Mouse (Mus musculus) MEL (cell line): ENCODE results near the gene Zfc3h1. TPM values are rescaled to one million over a fixed set of nuclear protein-coding genes. Genes with fewer than 3 reads are reported as not detected.

Experiments
- DNase-seq: peaks from one replicate; pipeline ENCODE4 v3.0.0; 2011; ENCODE audit warnings: low read depth, low spot score
- H3K27ac ChIP-seq: 2 replicates; pipeline ENCODE4 v1.5.1; 2012; ENCODE audit warnings: low read depth, mild to moderate bottlenecking, control low read depth, low read length, moderate library complexity; ENCODE audit not compliant: control insufficient read depth
- H3K27me3 ChIP-seq, 2 experiments: fragments of 150-350 bp in 1 of 2; sonication (generic) in 1 of 2; 2 replicates each; pipeline ENCODE4 v1.6.1; 2012; ENCODE audit warnings: low read length in 2 of 2, mild to moderate bottlenecking in 2 of 2, improper control_type of control experiment in 1 of 2, moderate library complexity in 1 of 2; ENCODE audit not compliant: insufficient read depth in 2 of 2, control insufficient read depth in 1 of 2
- H3K36me3 ChIP-seq, 2 experiments: 2 replicates each; pipeline ENCODE4 v1.6.1; 2012 to 2014; ENCODE audit warnings: low read length in 2 of 2, improper control_type of control experiment in 1 of 2, inconsistent platforms in 1 of 2, mild to moderate bottlenecking in 1 of 2; ENCODE audit not compliant: insufficient read depth in 2 of 2, control insufficient read depth in 1 of 2
- H3K4me1 ChIP-seq, 2 experiments: fragments of 150-350 bp in 1 of 2; sonication (generic) in 1 of 2; 2 replicates each; pipeline ENCODE4 v1.6.1; 2012; ENCODE audit warnings: low read length in 2 of 2, improper control_type of control experiment in 1 of 2, mild to moderate bottlenecking in 1 of 2; ENCODE audit not compliant: insufficient read depth in 2 of 2, control insufficient read depth in 1 of 2
- H3K4me3 ChIP-seq, 2 experiments: fragments of 150-350 bp in 1 of 2; sonication (generic) in 1 of 2; 2 replicates each; pipeline ENCODE4 v1.5.1; 2012; ENCODE audit warnings: low read depth in 2 of 2, low read length in 2 of 2, mild to moderate bottlenecking in 2 of 2, moderate library complexity in 2 of 2, control low read depth in 1 of 2, improper control_type of control experiment in 1 of 2; ENCODE audit not compliant: control insufficient read depth in 1 of 2, insufficient read depth in 1 of 2
- H3K79me2 ChIP-seq: 2 replicates; pipeline ENCODE4 v1.6.1; 2012; ENCODE audit warnings: mild to moderate bottlenecking, low read length, moderate library complexity; ENCODE audit not compliant: control insufficient read depth, poor library complexity, insufficient read depth
- H3K9ac ChIP-seq: 2 replicates; pipeline ENCODE4 v1.6.1; 2012; ENCODE audit warnings: low read depth, mild to moderate bottlenecking, control low read depth, low read length, moderate library complexity; ENCODE audit not compliant: control insufficient read depth, poor library complexity, severe bottlenecking
- H3K9me3 ChIP-seq: fragments of 150-350 bp; sonication (generic); replicated peaks from 2 replicates; pipeline ENCODE4 v1.6.1; 2012; ENCODE audit warnings: mild to moderate bottlenecking, low read length, improper control_type of control experiment, moderate library complexity; ENCODE audit not compliant: insufficient read depth
- CHD1 ChIP-seq: IDR thresholded peaks from 2 replicates; pipeline ENCODE4 v1.6.1; 2012; ENCODE audit warnings: low read depth, mild to moderate bottlenecking, inconsistent platforms, low read length, improper control_type of control experiment
- CHD2 ChIP-seq: IDR thresholded peaks from 2 replicates; pipeline ENCODE4 v1.6.1; 2011; ENCODE audit warnings: low read length, improper control_type of control experiment
- CTCF ChIP-seq, 3 experiments: IDR thresholded peaks in 2 of 3; conservative IDR thresholded peaks in 1 of 3; 2 replicates each; pipeline ENCODE4 v1.5.1; 2011 to 2012; ENCODE audit warnings: low read length in 3 of 3, low read depth in 2 of 3, mild to moderate bottlenecking in 2 of 3, improper control_type of control experiment in 1 of 3, inconsistent platforms in 1 of 3, mixed read lengths in 1 of 3, moderate library complexity in 1 of 3; ENCODE audit not compliant: control insufficient read depth in 1 of 3, insufficient read depth in 1 of 3, poor library complexity in 1 of 3, severe bottlenecking in 1 of 3
- ETS1 ChIP-seq: IDR thresholded peaks from 2 replicates; pipeline ENCODE4 v1.6.1; 2012; ENCODE audit warnings: low read depth, mild to moderate bottlenecking, inconsistent platforms, low read length, improper control_type of control experiment, moderate library complexity
- GATA1 ChIP-seq: IDR thresholded peaks from 2 replicates; pipeline ENCODE4 v1.6.1; 2011; ENCODE audit warnings: low read depth, low read length, improper control_type of control experiment
- HCFC1 ChIP-seq: IDR thresholded peaks from 2 replicates; pipeline ENCODE4 v1.6.1; 2012; ENCODE audit warnings: low read depth, mild to moderate bottlenecking, inconsistent platforms, low read length, improper control_type of control experiment, moderate library complexity
- KAT2A ChIP-seq: conservative IDR thresholded peaks from 2 replicates; pipeline ENCODE4 v1.6.1; 2012; ENCODE audit warnings: low read depth, low read length, improper control_type of control experiment, inconsistent platforms
- MAFK ChIP-seq: IDR thresholded peaks from 2 replicates; pipeline ENCODE4 v1.6.1; 2011; ENCODE audit warnings: low read depth, mild to moderate bottlenecking, low read length, improper control_type of control experiment, borderline replicate concordance
- MAX ChIP-seq: IDR thresholded peaks from 2 replicates; pipeline ENCODE4 v1.6.1; 2011; ENCODE audit warnings: low read length, improper control_type of control experiment
- MXI1 ChIP-seq: IDR thresholded peaks from 2 replicates; pipeline ENCODE4 v1.6.1; 2011; ENCODE audit warnings: mild to moderate bottlenecking, low read depth, low read length, improper control_type of control experiment
- MYB ChIP-seq: IDR thresholded peaks from 2 replicates; pipeline ENCODE4 v1.6.1; 2011; ENCODE audit warnings: mild to moderate bottlenecking, low read depth, low read length, improper control_type of control experiment
- POLR2A ChIP-seq, 2 experiments: IDR thresholded peaks; 2 replicates each; pipeline ENCODE4 v1.6.1; 2011 to 2012; ENCODE audit warnings: low read length in 2 of 2, mild to moderate bottlenecking in 2 of 2, control low read depth in 1 of 2, improper control_type of control experiment in 1 of 2, low read depth in 1 of 2, moderate library complexity in 1 of 2; ENCODE audit not compliant: control insufficient read depth in 1 of 2, insufficient read depth in 1 of 2, poor library complexity in 1 of 2
- POLR2AphosphoS2 ChIP-seq: IDR thresholded peaks from 2 replicates; pipeline ENCODE4 v1.6.1; 2011; ENCODE audit warnings: low read length, improper control_type of control experiment
- SIN3A ChIP-seq: IDR thresholded peaks from 2 replicates; pipeline ENCODE4 v1.6.1; 2012; ENCODE audit warnings: low read length, improper control_type of control experiment, inconsistent platforms
- SMC3 ChIP-seq: IDR thresholded peaks from 2 replicates; pipeline ENCODE4 v1.6.1; 2011; ENCODE audit warnings: low read depth, low read length, improper control_type of control experiment
- TBP ChIP-seq: IDR thresholded peaks from 2 replicates; pipeline ENCODE4 v1.8.0; 2011; ENCODE audit warnings: low read depth, low read length, improper control_type of control experiment
- TCF12 ChIP-seq: IDR thresholded peaks from 2 replicates; pipeline ENCODE4 v1.6.1; 2014; ENCODE audit warnings: low read depth, mild to moderate bottlenecking, inconsistent platforms, low read length, improper control_type of control experiment, moderate library complexity
- ZMIZ1 ChIP-seq: IDR thresholded peaks from 2 replicates; pipeline ENCODE4 v1.6.1; 2012; ENCODE audit warnings: low read depth, mild to moderate bottlenecking, inconsistent platforms, low read length, improper control_type of control experiment, moderate library complexity
- ZNF384 ChIP-seq: IDR thresholded peaks from 2 replicates; pipeline ENCODE4 v1.6.1; 2012; ENCODE audit warnings: low read depth, mild to moderate bottlenecking, inconsistent platforms, low read length, improper control_type of control experiment
- polyA plus RNA-seq, 2 experiments: library from polyadenylated mRNA; stranded (reverse) in 1 of 2; unstranded in 1 of 2; fragments of >175 nt in 1 of 2; fragments of >200 nt in 1 of 2; gene quantifications; 2 replicates each; pipeline versions ENCODE4 v1.2.1 to v1.2.4; 2012; ENCODE audit warnings: low replicate concordance in 2 of 2, low read depth in 1 of 2; ENCODE audit not compliant: insufficient read length in 2 of 2, insufficient read depth in 1 of 2, missing spikeins in 1 of 2
- total RNA-seq: library from RNA; depleted of rRNA; stranded (reverse); fragments of 300-350 nt; gene quantifications from 2 replicates; pipeline ENCODE4 v1.2.3, GENCODE M21; 2012

Gene Zfc3h1
- total and polyA plus RNA-seq, 3 experiments, result 14.4 to 28.7 TPM; not detected in 1

DNA sequence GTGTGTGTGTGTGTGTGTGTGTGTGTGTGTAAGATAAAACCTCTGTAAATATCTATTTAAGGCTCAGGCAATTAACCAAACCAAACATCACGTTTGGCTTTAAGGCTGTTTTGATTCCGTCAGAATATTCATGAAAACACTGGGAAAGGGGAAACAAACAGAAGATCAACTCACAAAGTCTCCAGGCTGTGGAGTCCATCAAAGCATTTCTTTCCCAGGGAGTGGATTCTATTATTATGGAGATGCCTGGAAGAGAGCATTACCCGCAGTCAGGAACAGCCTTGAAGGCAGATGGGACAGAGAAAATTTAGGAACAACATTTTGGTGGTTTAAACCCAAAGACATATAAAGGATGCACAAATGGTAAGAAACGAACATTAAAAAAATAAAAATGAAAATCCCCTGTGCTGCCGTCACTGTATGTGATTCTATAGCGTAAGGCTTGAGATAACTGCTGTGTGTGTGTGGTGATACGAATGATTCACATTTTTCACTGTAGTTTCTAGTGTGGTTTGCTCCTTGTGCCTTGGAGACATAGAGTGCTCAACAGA lies 90.3 kb downstream of the Zfc3h1 start:
- Histone ChIP-seq H3K27me3 (no peaks in the 10 kb centered on the region), H3K4me1 (no peaks in the 10 kb centered on the region), H3K9ac (no peak overlapping the region), H3K27ac (no peak overlapping the region), H3K9me3 (no peaks in the 10 kb centered on the region), H3K4me3 (no peak overlapping the region), H3K36me3 (no peaks in the 10 kb centered on the region), H3K79me2 (no peaks in the 10 kb centered on the region)
- DNase-seq, result no peak
- TF ChIP-seq ZNF384 (no peak), MXI1 (no peak)

GRCm38 (mm10) chr10:115476506-115476905 lies 91.7 kb downstream of the Zfc3h1 start:
- H3K27ac ChIP-seq, result no peak overlapping the region
- TF ChIP-seq MAFK (no peak), MAX (no peak)
- TF ChIP-seq, all 39 proteins: peak for 0
- Histone ChIP-seq H3K9ac (no peak overlapping the region), H3K4me1 (no peaks in the 10 kb centered on the region), H3K27me3 (no peaks in the 10 kb centered on the region), H3K36me3 (no peaks in the 10 kb centered on the region), H3K4me3 (no peak overlapping the region), H3K9me3 (no peaks in the 10 kb centered on the region), H3K79me2 (no peaks in the 10 kb centered on the region)
- no peak for DNase-seq

GRCm38 (mm10) chr10:115478441-115479141 lies 93.8 kb downstream of the Zfc3h1 start:
- Histone ChIP-seq H3K9ac (no peak overlapping the region), H3K36me3 (no peaks in the 10 kb centered on the region), H3K27ac (no peak overlapping the region), H3K4me1 (no peaks in the 10 kb centered on the region), H3K79me2 (no peaks in the 10 kb centered on the region), H3K4me3 (no peak overlapping the region), H3K9me3 (no peaks in the 10 kb centered on the region), H3K27me3 (no peaks in the 10 kb centered on the region)
- no peak for DNase-seq
- TF ChIP-seq SMC3 (no peak), MYB (no peak), CHD1 (no peak), ETS1 (no peak), SIN3A (no peak), HCFC1 (no peak), TBP (no peak), MAFK (no peak), POLR2AphosphoS2 (no peak), CTCF (IDR thresholded peaks at IDR 0.05 in 2 of 3, conservative IDR thresholded peaks at IDR 0.05 in 1 of 3; ENCODE audit: control insufficient read depth in 1 of 3, insufficient read depth in 1 of 3, low read depth in 2 of 3, low read length in 3 of 3, poor library complexity in 1 of 3, severe bottlenecking in 1 of 3) (no peak), KAT2A (no peak), TCF12 (no peak), GATA1 (no peak), ZNF384 (no peak), ZMIZ1 (no peak), CHD2 (no peak), POLR2A (IDR thresholded peaks at IDR 0.05; ENCODE audit: control insufficient read depth in 1 of 2, insufficient read depth in 1 of 2, low read depth in 1 of 2, low read length in 2 of 2, poor library complexity in 1 of 2) (no peak)
